Mouse (Mus musculus) liver, postnatal 0 days (tissue): ENCODE measurements around the gene Dcun1d1.

Experiments
- CTCF ChIP-seq: sonication (generic); IDR thresholded peaks from 2 replicates; pipeline ENCODE4 v1.5.1; 2016; ENCODE audit warnings: antibody characterized with exemption, low read depth
- EP300 ChIP-seq: IDR thresholded peaks from 2 replicates; pipeline ENCODE4 v1.6.1; 2016; ENCODE audit warnings: antibody characterized with exemption, low read depth, mild to moderate bottlenecking

DNA sequence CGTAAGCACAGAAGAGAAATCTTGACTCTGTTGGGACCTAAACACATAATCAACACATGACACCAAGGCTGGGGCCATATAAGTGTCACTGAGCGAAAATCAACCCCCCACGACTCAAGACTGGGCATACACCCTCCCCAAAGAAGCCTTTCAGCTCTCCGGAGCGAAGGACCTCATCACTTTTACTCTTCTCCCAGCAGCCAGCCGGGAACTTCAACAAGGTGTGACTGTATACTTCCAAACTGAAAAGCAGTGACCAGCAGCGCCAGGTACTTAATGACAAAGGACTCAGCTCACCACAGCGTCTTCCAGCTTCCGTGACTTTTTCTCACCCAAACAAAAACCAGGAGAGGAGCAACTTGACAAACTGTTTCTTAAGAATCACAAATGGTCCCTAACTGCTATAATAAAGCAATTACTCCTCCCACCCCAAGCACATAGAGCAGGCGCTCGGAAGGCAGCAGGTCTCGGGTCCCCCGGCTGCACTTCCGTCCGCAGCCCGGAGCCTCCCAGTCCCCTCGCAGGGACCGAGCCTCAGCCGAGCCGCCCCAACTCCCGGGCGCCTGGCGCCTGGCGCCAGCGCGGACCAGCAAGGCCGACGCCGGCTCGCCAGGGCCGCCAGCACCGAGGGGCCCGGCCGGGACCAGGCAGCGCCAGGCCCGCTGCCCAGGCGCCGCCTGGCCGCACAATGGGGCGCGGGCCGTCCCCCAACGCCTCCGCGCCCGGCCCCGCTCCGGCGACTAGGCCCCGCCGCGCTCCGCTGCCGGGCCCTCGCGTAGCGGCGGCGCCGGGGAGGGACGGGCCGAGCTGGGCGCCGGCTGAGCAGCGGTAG lies 5.1 kb downstream of the Dcun1d1 start:
- no peak for TF ChIP-seq CTCF
- TF ChIP-seq EP300, result no peak
